Mouse (Mus musculus): ENCODE measurements around the gene Cbx5. TPM values are rescaled to one million over a fixed set of nuclear protein-coding genes. Genes with fewer than 3 reads are reported as not detected.

Gene Cbx5
- polyA plus RNA-seq, 1 experiment from 2014 or later, result 115 TPM

DNA sequence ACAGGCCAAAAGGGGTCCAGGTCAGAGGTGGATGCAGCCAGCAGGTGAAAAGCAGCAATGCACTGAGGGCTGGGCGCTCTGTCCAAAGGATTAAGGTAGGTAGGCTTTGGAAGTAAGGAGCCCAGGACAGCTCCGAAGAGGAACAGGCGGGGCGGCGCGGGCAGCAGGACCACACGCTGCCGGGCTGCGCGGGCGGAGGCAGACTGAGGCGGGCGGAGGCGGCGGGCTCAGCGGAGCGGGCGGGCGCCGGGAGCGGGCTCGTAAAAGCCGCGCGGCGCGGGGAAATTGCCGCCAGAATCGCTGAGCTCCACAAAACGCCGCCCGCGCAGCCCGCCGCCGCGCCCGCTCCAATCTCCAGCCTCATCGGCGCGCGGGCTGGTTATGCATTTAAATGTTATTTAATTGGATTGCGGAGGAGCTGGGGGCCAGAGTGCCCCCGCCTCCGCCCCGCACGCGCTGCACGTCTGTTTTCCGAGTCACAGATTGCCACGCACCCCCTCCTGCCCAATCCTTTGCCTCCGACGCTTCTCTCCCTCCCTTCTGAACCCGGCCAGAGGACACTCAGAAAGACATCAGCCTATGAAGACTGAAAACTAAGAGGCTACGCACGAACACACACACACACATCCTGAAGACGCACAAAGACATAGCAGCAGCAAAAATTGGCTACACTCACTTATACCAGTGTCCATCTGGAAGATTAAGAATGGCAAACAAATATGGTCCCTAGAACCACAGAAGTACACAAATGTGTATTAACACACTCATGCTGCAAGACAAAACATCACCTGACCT, 92.8 kb downstream of the Cbx5 start:
- peak overlapping the region; percentile 81 for H3K4me2 ChIP-seq
- H3K4me3 ChIP-seq, result peak overlapping the region; percentile 41
- no peaks in the 10 kb centered on the region for H3K9me3 ChIP-seq
- no peaks in the 10 kb centered on the region for H3K36me3 ChIP-seq
- WGBS, result 1% methylated on average over 57 of the region's 57 CpGs
- peaks cover 77% of the 10 kb centered on the region for H3K27me3 ChIP-seq
- H3K9ac ChIP-seq, result peak overlapping the region; percentile 37
- ATAC-seq (ENCODE audit: borderline replicate concordance, extremely low read depth, low FRiP score, low TSS enrichment), result peak; percentile 43; the same call in 1 of the 2 replicates
- H3K27ac ChIP-seq, result no peak overlapping the region
- H3K4me1 ChIP-seq, result peaks cover 9% of the 10 kb centered on the region

DNA sequence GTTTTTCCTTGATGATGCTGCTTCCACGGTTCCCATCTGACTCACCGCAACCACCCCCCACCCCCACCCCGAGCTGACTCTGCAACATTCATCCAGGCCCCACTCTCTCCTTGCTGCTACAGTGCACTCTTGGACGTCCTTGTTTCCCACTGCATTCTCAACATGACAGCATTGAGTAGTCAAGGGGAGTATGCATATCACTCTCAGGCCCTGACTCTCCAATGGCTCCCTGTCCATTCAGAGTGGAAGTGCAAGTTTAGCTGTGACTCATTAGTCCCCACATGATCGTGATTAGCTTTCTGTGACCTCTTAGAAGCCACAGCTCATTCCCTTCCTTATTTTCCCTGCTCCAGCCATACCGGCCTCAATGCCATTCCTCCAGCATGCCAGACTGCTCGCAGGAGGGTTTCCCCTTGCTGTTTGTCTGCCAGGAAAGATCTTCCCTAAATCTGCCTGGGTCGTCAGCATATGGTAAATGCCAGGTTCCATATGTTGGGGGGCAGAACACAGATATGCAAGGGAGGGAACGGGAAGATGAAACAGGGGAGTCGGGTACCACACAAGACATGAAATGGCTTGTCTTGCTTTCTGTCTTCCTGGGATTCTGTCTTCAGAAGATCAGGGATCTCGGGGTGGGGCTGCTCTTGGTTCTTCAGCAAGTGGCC, 93.8 kb downstream of the Cbx5 start:
- Histone ChIP-seq H3K27me3 (peaks cover 87% of the 10 kb centered on the region), H3K27ac (no peak overlapping the region), H3K4me2 (no peak overlapping the region), H3K4me1 (peaks cover 9% of the 10 kb centered on the region), H3K9ac (no peak overlapping the region), H3K4me3 (no peak overlapping the region), H3K9me3 (no peaks in the 10 kb centered on the region), H3K36me3 (no peaks in the 10 kb centered on the region)
- 74% methylated on average over 11 of the region's 11 CpGs for WGBS
- ATAC-seq (ENCODE audit: borderline replicate concordance, extremely low read depth, low FRiP score, low TSS enrichment), result no peak

- Histone ChIP-seq H3K9ac (no peak overlapping the region), H3K27ac (no peak overlapping the region), H3K4me3 (no peak overlapping the region), H3K9me3 (no peaks in the 10 kb centered on the region), H3K4me1 (peaks cover 9% of the 10 kb centered on the region), H3K4me2 (no peak overlapping the region), H3K27me3 (peaks cover 84% of the 10 kb centered on the region), H3K36me3 (no peaks in the 10 kb centered on the region)
- ATAC-seq (ENCODE audit: borderline replicate concordance, extremely low read depth, low FRiP score, low TSS enrichment), result no peak
- WGBS, result 26% methylated on average over 3 of the region's 3 CpGs
Observed at GRCm38 (mm10) chr15:103144176-103144575, 95.4 kb downstream of the Cbx5 start.

MicroRNA genes within 50 kb of the gene (microRNA counts, 519-probe panel; counts per million panel counts)
- microRNA mmu-miR-148b, result 2,707 counts per million, percentile 68 among the panel's probes with 10 or more counts

Small RNA genes within 50 kb of the gene (microRNA-seq; reads per million reads assigned to microRNA genes)
- gene Mir148b, result 195 reads per million, percentile 59 among the genes with 10 or more reads in this experiment

Other genes with a start within 250 kb of the Cbx5 start
- 0.10 TPM in 1 of 2 replicates, not detected in the other for gene Hoxc8, start 249.2 kb downstream of the Cbx5 start, polyA plus RNA-seq (2015; fragmentation: Nextera tagmentation; extraction: Ambion mirVana)
- gene Hoxc6, start 241.6 kb downstream of the Cbx5 start, polyA plus RNA-seq (2015; fragmentation: Nextera tagmentation; extraction: Ambion mirVana), result 0.20 and 0.26 TPM in 2 replicates
- 1.4 and 1.5 TPM in 2 replicates for gene Hoxc4, start 220.9 kb downstream of the Cbx5 start, polyA plus RNA-seq (2015; fragmentation: Nextera tagmentation; extraction: Ambion mirVana)
- 16.1 and 17.6 TPM in 2 replicates for gene Smug1, start 72.7 kb downstream of the Cbx5 start, polyA plus RNA-seq (2015; fragmentation: Nextera tagmentation; extraction: Ambion mirVana)
- 860 and 895 TPM in 2 replicates for gene Hnrnpa1, start 616 bp upstream of the Cbx5 start, polyA plus RNA-seq (2015; fragmentation: Nextera tagmentation; extraction: Ambion mirVana)
- 3.6 and 4.7 TPM in 2 replicates for gene Nfe2, start 18.6 kb upstream of the Cbx5 start, polyA plus RNA-seq (2015; fragmentation: Nextera tagmentation; extraction: Ambion mirVana)
- 287 and 293 TPM in 2 replicates for gene Copz1, start 32.9 kb upstream of the Cbx5 start, polyA plus RNA-seq (2015; fragmentation: Nextera tagmentation; extraction: Ambion mirVana)
- 0.29 and 0.36 TPM in 2 replicates for gene Gpr84, start 70.8 kb upstream of the Cbx5 start, polyA plus RNA-seq (2015; fragmentation: Nextera tagmentation; extraction: Ambion mirVana)
- gene Zfp385a, start 100.3 kb upstream of the Cbx5 start, polyA plus RNA-seq (2015; fragmentation: Nextera tagmentation; extraction: Ambion mirVana), result 7.7 and 9.0 TPM in 2 replicates
- gene Itga5, start 126.9 kb upstream of the Cbx5 start, polyA plus RNA-seq (2015; fragmentation: Nextera tagmentation; extraction: Ambion mirVana), result 39.6 and 42.7 TPM in 2 replicates
- 0.22 and 0.24 TPM in 2 replicates for gene Gtsf1, start 190.7 kb upstream of the Cbx5 start, polyA plus RNA-seq (2015; fragmentation: Nextera tagmentation; extraction: Ambion mirVana)
- gene Gtsf2, start 208.7 kb upstream of the Cbx5 start, polyA plus RNA-seq (2015; fragmentation: Nextera tagmentation; extraction: Ambion mirVana), result not detected in 2 replicates
- 2.7 and 3.6 TPM in 2 replicates for gene Nckap1l, start 214.0 kb upstream of the Cbx5 start, polyA plus RNA-seq (2015; fragmentation: Nextera tagmentation; extraction: Ambion mirVana)

Data from lung, embryonic 15.5 days (tissue).